Mouse (Mus musculus): ENCODE results near the gene Bmt2.

GRCm38 (mm10) chr6:13607621-13608493 is 69.9 kb downstream of the Bmt2 start, which contains the start of gene Tmem168:
- TF ChIP-seq CTCF (IDR thresholded peaks at IDR 0.05; ENCODE audit: borderline replicate concordance, insufficient read depth, low read length) (no peak), POLR2A (IDR thresholded peaks at IDR 0.05; ENCODE audit: low read depth, low read length) (peak; percentile 87)
